Mouse (Mus musculus) ES-Bruce4 (cell line): ENCODE results near the gene Ctla4. TPM values are rescaled to one million over a fixed set of nuclear protein-coding genes. Genes with fewer than 3 reads are reported as not detected.

ENCODE experiments used
- H3K27ac ChIP-seq: 2 replicates; pipeline ENCODE4 v1.5.1; 2012; ENCODE audit warnings: low read length, inconsistent platforms; ENCODE audit not compliant: insufficient read depth
- H3K27me3 ChIP-seq: 2 replicates; pipeline ENCODE4 v1.6.1; 2012; ENCODE audit warnings: mild to moderate bottlenecking, low read length, inconsistent platforms; ENCODE audit not compliant: control insufficient read depth, poor library complexity, insufficient read depth, severe bottlenecking
- H3K36me3 ChIP-seq: 2 replicates; pipeline ENCODE4 v1.6.1; 2012; ENCODE audit warnings: inconsistent platforms, mild to moderate bottlenecking, low read length, moderate library complexity; ENCODE audit not compliant: control insufficient read depth, poor library complexity, insufficient read depth, severe bottlenecking
- H3K4me1 ChIP-seq: one replicate; pipeline ENCODE4 v1.8.1; 2011; ENCODE audit warnings: low read length; ENCODE audit not compliant: control insufficient read depth, insufficient read depth
- H3K4me3 ChIP-seq: 2 replicates; pipeline ENCODE4 v1.5.1; 2011; ENCODE audit warnings: low read depth, mild to moderate bottlenecking, low read length
- H3K9ac ChIP-seq: 2 replicates; pipeline ENCODE4 v1.6.1; 2012; ENCODE audit warnings: low read depth, mild to moderate bottlenecking, inconsistent platforms; ENCODE audit not compliant: poor library complexity, severe bottlenecking
- H3K9me3 ChIP-seq: replicated peaks from 2 replicates; pipeline ENCODE4 v1.6.1; 2012; ENCODE audit warnings: mild to moderate bottlenecking, low read length, inconsistent platforms; ENCODE audit not compliant: control insufficient read depth, poor library complexity, insufficient read depth, severe bottlenecking
- CTCF ChIP-seq: IDR thresholded peaks from one replicate; pipeline ENCODE4 v1.8.1; 2011; ENCODE audit warnings: low read depth, low read length
- EP300 ChIP-seq: IDR thresholded peaks from 2 replicates; pipeline ENCODE4 v1.6.1; 2011; ENCODE audit warnings: low read depth, low read length; ENCODE audit not compliant: insufficient read depth
- POLR2A ChIP-seq: IDR thresholded peaks from one replicate; pipeline ENCODE4 v1.8.1; 2011; ENCODE audit warnings: low read length; ENCODE audit not compliant: insufficient read depth
- polyA plus RNA-seq: library from polyadenylated mRNA; stranded (reverse); fragments of >200 nt; gene quantifications from 2 replicates; pipeline ENCODE4 v1.2.4, GENCODE M21; 2011; ENCODE audit warnings: low read depth; ENCODE audit not compliant: missing spikeins, insufficient read depth, insufficient read length

The Ctla4 gene
- polyA plus RNA-seq, 1 experiment = not detected

GRCm38 (mm10) chr1:60851041-60851781 is 35.6 kb upstream of the Ctla4 start:
- 0 out of 2 replicates have a peak overlapping the region, but pooled peaks have one; percentile 29 for H3K9ac ChIP-seq
- no peak overlapping the region for H3K4me3 ChIP-seq
- no peaks in the 10 kb centered on the region for H3K9me3 ChIP-seq
- no peaks in the 10 kb centered on the region for H3K27me3 ChIP-seq
- TF ChIP-seq CTCF (no peak), EP300 (no peak), POLR2A (no peak)
- no peaks in the 10 kb centered on the region for H3K36me3 ChIP-seq
- peak overlapping the region; percentile 98 for H3K27ac ChIP-seq
- peaks cover 11% of the 10 kb centered on the region for H3K4me1 ChIP-seq

DNA sequence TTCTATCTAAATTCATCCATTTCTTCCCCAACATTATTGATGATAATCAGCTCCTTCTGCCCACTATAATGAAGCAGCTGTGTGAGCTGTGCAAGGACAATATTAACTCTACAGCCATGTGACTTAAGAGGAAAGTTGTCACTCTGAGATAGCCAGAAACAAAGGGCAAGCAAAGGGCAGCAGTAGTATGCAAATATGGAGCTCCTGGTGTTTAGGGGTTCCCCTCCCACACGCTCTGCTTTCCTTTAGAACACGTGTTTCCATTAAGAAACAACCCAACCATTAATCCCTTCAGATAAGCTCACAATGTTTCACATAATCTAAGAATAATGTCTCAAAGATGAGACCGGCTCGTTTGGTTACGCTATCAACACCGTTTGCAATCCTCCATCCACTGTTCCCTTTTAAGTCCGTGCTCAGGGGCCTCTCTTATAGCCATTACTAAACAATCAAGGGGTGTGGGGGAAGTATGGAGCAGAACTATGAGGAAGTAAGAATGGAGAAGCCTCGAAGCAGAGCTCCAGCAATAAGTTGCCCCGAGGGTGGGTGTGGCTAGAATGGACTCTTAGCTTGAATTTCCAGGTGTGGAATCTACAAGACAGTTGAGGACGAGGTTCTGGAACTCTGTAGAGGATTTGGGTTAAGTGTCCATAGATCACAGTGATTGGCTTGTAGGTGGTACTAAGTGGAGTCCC is 34.6 kb upstream of the Ctla4 start:
- Histone ChIP-seq H3K4me3 (no peak overlapping the region), H3K9ac (no peak overlapping the region), H3K27me3 (no peaks in the 10 kb centered on the region), H3K36me3 (no peaks in the 10 kb centered on the region), H3K27ac (peak overlapping the region; percentile 93), H3K4me1 (peaks cover 13% of the 10 kb centered on the region), H3K9me3 (no peaks in the 10 kb centered on the region)
- TF ChIP-seq CTCF (no peak), POLR2A (no peak), EP300 (no peak; the same call in 1 of the 2 replicates)

- Histone ChIP-seq H3K27me3 (no peaks in the 10 kb centered on the region), H3K36me3 (no peaks in the 10 kb centered on the region), H3K4me1 (peaks cover 13% of the 10 kb centered on the region), H3K9ac (no peak overlapping the region; the same call in 1 of the 2 replicates), H3K9me3 (no peaks in the 10 kb centered on the region), H3K27ac (peak overlapping the region; percentile 93), H3K4me3 (no peak overlapping the region)
- TF ChIP-seq EP300 (0 out of 2 replicates have a peak, but pooled peaks have one; percentile 42), POLR2A (no peak)
Measured at GRCm38 (mm10) chr1:60852770-60853147, 34.0 kb upstream of the Ctla4 start.

DNA sequence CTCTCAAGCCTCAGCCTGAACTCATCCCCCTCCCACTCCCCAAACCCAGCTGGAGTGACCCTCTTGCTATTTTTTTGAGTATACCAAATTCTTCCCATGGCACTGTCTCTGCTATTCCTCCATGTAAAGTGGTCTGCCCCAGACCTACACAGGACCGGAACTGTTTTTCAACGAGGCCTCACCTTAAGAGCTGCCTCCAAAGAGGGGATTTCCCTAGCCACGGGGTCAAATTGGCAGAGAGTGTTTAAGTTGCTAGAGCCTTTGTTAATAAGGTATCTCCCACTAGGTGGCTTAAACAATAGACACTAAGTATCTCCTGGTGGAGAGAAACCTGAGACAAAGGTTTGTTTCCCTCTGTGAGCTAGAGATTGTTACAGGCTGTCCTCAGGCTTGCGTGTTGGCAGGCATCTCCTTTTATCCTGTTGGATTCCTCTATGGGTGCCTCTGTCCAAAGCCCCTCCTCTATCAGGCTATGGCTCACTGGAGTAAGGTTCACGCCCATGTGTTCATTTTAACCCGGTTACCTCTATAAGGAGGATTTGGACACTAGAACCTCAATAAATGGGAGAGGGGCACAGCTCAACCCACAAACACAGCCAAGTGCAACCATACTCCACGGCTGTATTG is 33.4 kb upstream of the Ctla4 start:
- Histone ChIP-seq H3K9me3 (no peaks in the 10 kb centered on the region), H3K27me3 (no peaks in the 10 kb centered on the region), H3K9ac (no peak overlapping the region; the same call in 1 of the 2 replicates), H3K36me3 (no peaks in the 10 kb centered on the region), H3K4me1 (peaks cover 13% of the 10 kb centered on the region), H3K27ac (peak overlapping the region; percentile 93), H3K4me3 (no peak overlapping the region)
- TF ChIP-seq CTCF (no peak), POLR2A (no peak), EP300 (no peak)

DNA sequence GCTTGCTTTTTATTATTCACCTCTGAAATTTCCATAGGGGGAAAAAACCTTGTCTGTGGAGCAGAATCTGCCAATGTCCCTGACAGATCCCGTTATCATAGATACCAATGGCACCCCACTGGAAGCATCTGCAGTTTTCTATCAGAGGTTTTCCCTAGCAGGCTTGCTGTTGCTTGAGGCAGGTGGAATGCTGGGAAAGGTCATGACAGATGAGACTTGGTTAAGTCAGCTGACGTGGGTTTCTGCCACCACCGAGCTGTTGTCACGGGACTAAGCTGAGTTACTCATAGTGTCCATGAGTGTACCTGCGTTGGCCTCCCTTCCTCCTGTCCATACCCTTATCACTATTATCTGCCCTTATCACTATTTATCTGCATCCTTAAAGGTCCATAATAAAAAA is 32.8 kb upstream of the Ctla4 start:
- H3K27me3 ChIP-seq = no peaks in the 10 kb centered on the region
- no peaks in the 10 kb centered on the region for H3K9me3 ChIP-seq
- H3K4me1 ChIP-seq = peaks cover 13% of the 10 kb centered on the region
- peak overlapping the region; percentile 93 for H3K27ac ChIP-seq
- no peaks in the 10 kb centered on the region for H3K36me3 ChIP-seq
- TF ChIP-seq POLR2A = no peak
- no peak for TF ChIP-seq CTCF
- TF ChIP-seq EP300 = no peak
- no peak overlapping the region for H3K4me3 ChIP-seq
- H3K9ac ChIP-seq = no peak overlapping the region
